Mouse (Mus musculus): ENCODE measurements around the gene Tardbp.

GRCm38 (mm10) chr4:148590421-148591170 is 36.2 kb downstream of the Tardbp start:
- TF ChIP-seq CTCF (IDR thresholded peaks at IDR 0.05; ENCODE audit: insufficient read depth, low read depth, low read length) (no peak), POLR2A (IDR thresholded peaks at IDR 0.05; ENCODE audit: insufficient read depth, low read depth, low read length) (no peak)
